Mouse (Mus musculus) gastrocnemius, adult 18-20 months (tissue): ENCODE results near the gene 1700034J05Rik. TPM values are rescaled to one million over a fixed set of nuclear protein-coding genes. Genes with fewer than 3 reads are reported as not detected.

ENCODE experiments used
- DNase-seq: peaks from one replicate; pipeline ENCODE4 v3.0.0; 2021; ENCODE audit warnings: low spot score
- long read RNA-seq, 2 experiments: library from polyadenylated mRNA; stranded (forward); transcript quantifications; one replicate each; pipeline ENCODE4 v2.0.0; 2021
- total RNA-seq, 2 experiments: library from RNA; stranded (reverse); gene quantifications; 2 replicates each; pipeline ENCODE4 v1.2.3; 2021

Gene 1700034J05Rik
- not detected for total RNA-seq
- long read RNA-seq, experiment 1: 0 reads
- long read RNA-seq, experiment 2: 0 reads

GRCm38 (mm10) chr6:146954258-146954657 lies at the start of gene 1700034J05Rik:
Gene 1700034J05Rik, minus strand, starts transcription at chr6:146954422.
- no peak for DNase-seq

DNA sequence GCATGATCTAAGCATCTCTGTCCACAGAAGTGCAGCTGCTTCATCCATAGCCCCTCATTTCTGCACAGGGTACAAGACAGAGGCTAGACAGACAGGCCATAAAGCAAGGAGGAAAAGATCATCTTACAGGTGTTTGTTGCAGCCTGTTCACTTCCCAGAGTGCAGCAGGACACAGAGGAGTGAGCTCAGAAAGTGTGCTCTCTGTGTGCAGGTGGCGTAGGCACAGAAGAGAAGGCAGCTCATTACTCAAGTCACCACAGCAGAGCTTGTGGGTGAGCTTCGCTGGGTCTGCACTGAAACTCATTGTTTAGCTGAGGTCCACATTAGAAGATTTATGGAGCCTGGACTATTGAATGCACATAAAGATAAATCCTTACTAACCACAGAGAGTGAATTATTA lies 45.5 kb upstream of the 1700034J05Rik start:
- DNase-seq: no peak

DNA sequence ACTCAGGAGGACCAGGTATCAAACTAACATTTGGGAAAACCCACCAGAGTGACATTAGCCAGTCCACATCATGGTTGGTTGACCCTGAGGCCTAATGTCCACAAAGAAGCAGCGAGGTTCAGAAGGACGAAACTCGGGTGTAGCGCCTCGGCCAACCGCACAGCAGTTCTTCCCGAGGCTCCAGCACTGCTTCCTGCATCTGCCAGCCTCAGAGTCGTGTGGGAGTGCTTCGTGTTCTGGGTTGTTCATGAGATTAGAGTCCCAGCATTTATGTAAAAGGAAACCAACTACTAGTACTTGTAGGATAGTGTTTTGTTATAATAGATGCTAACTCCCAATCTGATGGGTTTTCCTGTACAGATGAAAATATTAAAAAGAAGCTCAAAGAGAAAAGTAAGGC lies 45.1 kb upstream of the 1700034J05Rik start:
- no peak for DNase-seq

DNA sequence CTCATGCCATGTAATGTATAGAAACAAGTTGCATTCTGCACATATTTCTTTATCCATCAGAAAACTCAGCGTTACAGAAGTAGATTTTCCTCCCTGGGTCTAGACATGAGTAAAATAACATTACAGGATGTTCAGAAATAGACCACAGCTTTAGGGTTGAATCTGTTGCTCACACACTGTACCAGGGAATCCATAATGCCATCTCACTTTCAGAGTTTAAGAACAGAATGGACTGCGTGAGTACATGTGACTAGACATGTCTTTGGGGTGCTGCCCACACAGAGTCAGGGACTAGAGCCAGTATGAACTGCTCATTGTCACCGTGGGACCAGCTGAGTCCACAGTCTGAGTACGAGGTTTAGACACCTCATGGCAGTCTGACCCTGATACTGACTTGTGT lies 44.5 kb upstream of the 1700034J05Rik start:
- DNase-seq: no peak

DNA sequence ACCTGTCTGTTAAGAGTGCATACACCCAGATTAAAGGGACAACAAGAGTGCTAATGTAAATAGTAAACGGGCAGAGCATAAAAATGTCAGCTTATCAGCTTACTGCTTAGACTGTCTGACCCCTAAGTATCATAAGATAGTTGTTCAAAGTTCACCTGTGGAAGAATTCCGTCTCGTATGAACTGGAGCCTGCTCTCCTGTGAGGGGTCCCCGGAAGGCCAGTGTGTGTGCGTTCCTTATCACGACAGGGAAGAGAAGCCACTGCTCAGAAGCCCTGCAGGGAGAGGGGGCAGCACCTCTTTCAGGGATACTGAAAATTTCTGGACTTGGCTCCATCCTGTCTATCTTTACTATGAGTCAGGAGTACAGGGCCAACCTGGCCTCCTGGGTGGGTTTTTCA lies 42.8 kb upstream of the 1700034J05Rik start:
- DNase-seq: no peak

DNA sequence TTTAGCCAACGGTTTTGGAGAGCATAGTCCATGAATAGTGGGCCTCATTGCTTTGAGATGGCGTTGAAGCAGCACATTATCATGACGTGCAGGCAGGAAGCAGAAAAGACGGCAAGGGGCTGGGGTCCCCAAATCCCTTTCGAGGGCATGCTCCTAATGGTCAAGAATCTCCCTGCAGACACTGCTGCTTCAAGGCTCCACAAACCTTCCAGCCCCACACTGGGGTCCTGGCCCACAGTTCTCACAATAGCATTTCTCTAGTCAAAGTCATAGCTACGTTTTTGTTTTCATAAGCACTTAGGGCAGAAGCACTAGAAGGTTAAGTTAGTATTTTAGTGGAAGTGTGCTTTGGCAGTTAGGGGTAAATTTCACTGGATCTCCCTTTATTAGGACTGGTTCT lies 41.7 kb upstream of the 1700034J05Rik start:
- no peak for DNase-seq

- no peak for DNase-seq
These were observed 41.2 kb upstream of the 1700034J05Rik start for GRCm38 (mm10) chr6:146995391-146995790.

GRCm38 (mm10) chr6:146994236-146994635 lies 40.0 kb upstream of the 1700034J05Rik start:
- DNase-seq: peak; percentile 55

DNA sequence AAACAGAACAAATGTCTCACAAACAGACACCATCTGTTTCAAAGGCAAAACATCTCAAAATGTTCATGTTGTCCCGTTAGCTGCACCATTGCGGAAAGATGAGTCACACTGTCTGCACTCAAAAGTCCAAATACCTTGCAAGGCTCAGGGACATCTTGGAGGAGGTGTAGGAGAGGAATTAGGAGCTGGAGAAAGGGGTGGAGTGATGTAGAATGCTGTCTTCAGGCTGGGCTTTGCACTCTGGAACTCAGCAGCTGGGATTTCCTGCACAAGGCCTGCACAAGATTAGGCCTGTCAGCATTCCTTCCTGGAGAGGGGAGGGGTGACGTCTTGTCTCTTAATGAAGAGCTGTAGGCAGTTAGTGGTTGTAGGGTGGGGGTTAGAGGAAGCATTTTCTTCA lies 30.3 kb upstream of the 1700034J05Rik start:
- no peak for DNase-seq

DNA sequence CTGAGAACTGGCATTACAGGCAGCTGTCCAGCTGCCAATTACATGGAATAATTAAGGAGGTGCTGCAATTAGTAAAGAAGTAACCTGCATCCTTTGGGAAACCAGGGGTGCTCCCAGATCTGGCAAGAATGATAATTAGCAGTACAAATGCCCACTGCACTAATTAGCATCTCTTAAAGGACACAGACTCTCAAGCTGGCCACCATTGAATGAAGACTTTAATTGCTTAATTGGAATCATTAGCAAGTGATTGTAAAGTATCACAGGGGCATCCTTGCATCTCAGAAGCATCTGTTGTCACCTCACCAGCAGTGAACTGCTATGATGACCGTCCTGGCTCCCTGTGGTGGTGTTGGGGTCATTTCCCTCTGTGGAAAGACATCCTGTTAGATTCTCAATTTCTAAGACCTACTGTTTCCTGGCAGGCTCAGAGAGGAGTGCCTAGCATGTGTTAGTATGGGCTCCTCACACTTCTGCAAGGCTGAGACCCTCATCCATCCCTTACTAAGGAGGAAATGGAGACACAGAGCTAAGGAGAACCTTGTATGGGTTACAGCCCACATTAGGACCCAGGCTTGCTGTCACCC lies 27.1 kb upstream of the 1700034J05Rik start:
- no peak for DNase-seq

GRCm38 (mm10) chr6:146979953-146980352 lies 25.7 kb upstream of the 1700034J05Rik start:
- no peak for DNase-seq

- no peak for DNase-seq
These were observed 25.0 kb upstream of the 1700034J05Rik start for GRCm38 (mm10) chr6:146979115-146979744.

DNA sequence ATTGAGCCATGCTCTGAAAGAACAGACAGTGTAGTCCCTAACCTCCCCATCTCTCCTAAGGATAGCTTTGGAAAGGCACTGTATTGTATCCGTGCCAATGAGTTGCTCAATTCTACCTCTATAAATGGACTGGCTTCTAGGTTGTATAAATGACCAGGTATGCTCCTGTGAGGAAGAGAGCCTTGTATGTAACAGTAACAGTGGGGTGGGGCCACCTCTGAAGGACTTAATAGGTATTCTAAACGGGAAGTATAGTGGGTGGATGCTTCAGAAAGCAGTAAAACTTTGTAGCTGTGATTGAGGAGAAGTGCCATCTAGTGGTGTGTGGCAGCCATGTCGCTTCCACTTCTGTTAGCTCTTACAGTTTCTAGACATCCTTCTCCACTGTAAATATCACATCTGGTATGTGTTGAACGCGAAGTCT lies 24.5 kb upstream of the 1700034J05Rik start:
- DNase-seq: peak; percentile 49

GRCm38 (mm10) chr6:146976446-146976845 lies 22.2 kb upstream of the 1700034J05Rik start:
- DNase-seq: no peak

- no peak for DNase-seq
These were observed 19.6 kb upstream of the 1700034J05Rik start for GRCm38 (mm10) chr6:146973830-146974229.

- no peak for DNase-seq
These were observed 19.2 kb upstream of the 1700034J05Rik start for GRCm38 (mm10) chr6:146973406-146973805.

DNA sequence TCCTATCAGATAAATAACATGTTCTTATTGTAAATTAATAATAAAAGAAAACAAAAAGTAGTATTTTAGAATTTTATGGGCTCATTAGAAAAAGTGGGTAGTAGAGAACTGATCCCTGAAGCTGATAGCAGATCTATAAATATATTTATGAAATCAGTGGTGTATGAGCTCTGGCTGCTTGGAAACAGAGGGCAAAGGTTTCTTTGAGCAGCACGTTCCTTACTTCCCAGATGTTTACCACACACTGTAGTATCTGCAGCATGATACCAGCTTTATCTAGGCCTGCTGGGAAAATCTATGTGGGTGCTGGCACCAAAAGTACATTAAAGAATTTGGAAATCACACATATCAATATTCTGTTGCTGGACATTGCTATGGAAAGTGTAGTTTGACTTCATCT lies 18.5 kb upstream of the 1700034J05Rik start:
- no peak for DNase-seq

DNA sequence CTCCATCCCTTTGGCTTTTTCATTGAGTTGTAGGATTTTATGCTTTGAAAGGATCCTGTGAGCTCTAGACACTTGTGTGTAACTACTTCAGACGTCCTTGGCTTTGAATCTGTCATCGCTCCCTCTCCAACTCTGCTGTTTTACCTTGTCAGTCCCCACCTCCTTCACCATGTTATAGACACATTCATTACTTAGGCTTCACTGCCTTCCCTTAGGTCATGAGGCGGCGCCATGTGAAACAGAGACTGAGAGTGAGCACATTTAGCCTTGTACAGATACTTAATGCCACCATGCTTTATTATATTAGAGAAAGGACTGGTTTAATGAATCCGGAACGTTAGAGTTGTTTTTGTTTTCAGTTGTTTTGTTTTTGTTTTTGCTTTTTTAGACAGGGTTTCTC lies 17.8 kb upstream of the 1700034J05Rik start:
- DNase-seq: no peak

DNA sequence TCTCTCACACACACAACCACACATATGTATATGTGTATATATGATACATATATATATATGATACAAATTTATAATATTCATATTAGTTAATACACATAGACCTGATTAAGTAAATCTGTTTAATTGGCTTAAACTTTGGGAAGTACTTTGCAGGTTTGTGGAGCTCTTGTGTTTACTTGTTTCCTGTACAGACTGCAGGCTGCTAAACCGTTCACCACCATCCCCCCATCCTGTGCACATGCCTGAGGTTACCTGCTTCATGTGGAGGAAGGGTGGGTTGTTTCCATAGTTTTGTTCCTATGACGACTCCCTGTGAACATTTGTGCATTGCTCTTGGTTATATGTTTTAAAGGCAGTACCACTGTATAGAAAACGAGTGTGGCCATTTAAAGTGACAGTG lies 17.1 kb upstream of the 1700034J05Rik start:
- DNase-seq: no peak

GRCm38 (mm10) chr6:146970811-146971210 lies 16.6 kb upstream of the 1700034J05Rik start:
- DNase-seq: no peak

- no peak for DNase-seq
These were observed 13.6 kb upstream of the 1700034J05Rik start for GRCm38 (mm10) chr6:146967836-146968235.

DNA sequence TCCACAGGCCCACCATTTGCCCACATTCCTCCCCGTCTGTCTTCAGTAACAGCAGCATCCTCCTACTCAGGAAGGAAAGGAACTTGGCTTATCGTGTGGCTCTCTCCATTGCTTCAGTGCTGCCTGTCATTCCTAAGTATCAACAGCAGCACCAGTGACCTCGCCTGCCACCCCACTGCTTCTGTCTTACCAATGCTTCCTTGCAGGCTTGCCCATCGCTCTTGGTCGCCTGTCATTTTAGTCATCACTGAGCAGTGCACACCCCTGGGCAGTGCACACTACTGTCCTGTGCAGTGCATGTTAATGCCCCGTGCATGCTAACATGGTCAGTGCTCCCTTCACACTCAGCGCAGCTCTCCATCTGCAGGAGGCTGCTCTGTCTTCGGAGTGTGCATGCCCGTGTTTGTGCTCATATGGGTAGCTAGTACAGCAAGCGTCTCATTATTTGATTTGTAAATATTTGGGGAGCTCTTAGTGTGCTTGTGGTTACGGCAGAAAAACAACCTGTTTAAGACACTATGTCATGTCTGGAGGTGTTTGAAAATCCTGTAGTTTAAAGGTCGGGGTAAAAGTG lies 12.3 kb upstream of the 1700034J05Rik start:
- no peak for DNase-seq

- no peak for DNase-seq
These were observed 11.0 kb upstream of the 1700034J05Rik start for GRCm38 (mm10) chr6:146965139-146965772.
